Mouse (Mus musculus) midbrain, embryonic 11.5 days (tissue): Measurements from ENCODE around the gene Cd27. TPM values are rescaled to one million over a fixed set of nuclear protein-coding genes. Genes with fewer than 3 reads are reported as not detected.

ENCODE experiments used
- ATAC-seq: fragments of 200-750 bp; cut with Nextera tagmentation; 2 replicates; pipeline ENCODE4 v1.8.0; 2017; ENCODE audit warnings: moderate TSS enrichment, moderate library complexity; ENCODE audit not compliant: low FRiP score
- DNase-seq: peaks from one replicate; pipeline ENCODE4 v3.0.0; 2015; ENCODE audit warnings: low spot score; ENCODE audit errors: missing footprints
- H3K27ac ChIP-seq: fragments of 300-500 bp; sonication (generic); 2 replicates; pipeline ENCODE4 v1.5.1; 2014; ENCODE audit warnings: low read depth, low read length
- H3K27me3 ChIP-seq: fragments of 300-500 bp; sonication (generic); 2 replicates; pipeline ENCODE4 v1.6.1; 2014; ENCODE audit warnings: mild to moderate bottlenecking, low read length, moderate library complexity, mixed read lengths; ENCODE audit not compliant: control insufficient read depth, insufficient read depth
- H3K36me3 ChIP-seq: fragments of 300-500 bp; sonication (generic); 2 replicates; pipeline ENCODE4 v1.6.1; 2014; ENCODE audit warnings: mild to moderate bottlenecking, low read length, moderate library complexity, mixed read lengths; ENCODE audit not compliant: control insufficient read depth, insufficient read depth
- H3K4me1 ChIP-seq: fragments of 300-500 bp; sonication (generic); 2 replicates; pipeline ENCODE4 v1.6.1; 2014; ENCODE audit warnings: low read length; ENCODE audit not compliant: control insufficient read depth, insufficient read depth
- H3K4me2 ChIP-seq: fragments of 300-500 bp; sonication (generic); 2 replicates; pipeline ENCODE4 v1.6.1; 2014; ENCODE audit warnings: mild to moderate bottlenecking, moderate library complexity
- H3K4me3 ChIP-seq: fragments of 300-500 bp; sonication (generic); 2 replicates; pipeline ENCODE4 v1.5.1; 2014; ENCODE audit warnings: low read depth, low read length
- H3K9ac ChIP-seq: fragments of 300-500 bp; sonication (generic); 2 replicates; pipeline ENCODE4 v1.6.1; 2014; ENCODE audit warnings: low read length
- H3K9me3 ChIP-seq: fragments of 300-500 bp; sonication (generic); 2 replicates; pipeline ENCODE4 v1.6.1; 2016; ENCODE audit warnings: low read length; ENCODE audit not compliant: control insufficient read depth
- WGBS: fragments of 180-500 bp; shearing (Covaris S2); extraction: QIAGEN DNeasy Blood & Tissue Kit; methylation state at CpG from one replicate; pipeline ENCODE4 v1.1.7; 2014; 5-methylcytosine and 5-hydroxymethylcytosine counted together
- microRNA-seq: library from miRNA; unstranded; fragments of <30 nt; microRNA quantifications from one replicate; pipeline ENCODE4, GENCODE M21; 2017
- polyA plus RNA-seq: library from polyadenylated mRNA; unstranded; fragments of >200 nt; fragmentation: Nextera tagmentation; extraction: Ambion mirVana; gene quantifications from 2 replicates; pipeline ENCODE4 v1.2.1, GENCODE M21; 2014

Gene Cd27
- polyA plus RNA-seq, 1 experiment from 2014 or later, result 0.93 TPM

GRCm38 (mm10) chr6:125186203-125186602 is 50.6 kb downstream of the Cd27 start:
- no peak for ATAC-seq
- no peaks in the 10 kb centered on the region for H3K27me3 ChIP-seq
- WGBS, result 92% methylated on average over 10 of the region's 10 CpGs
- no peak overlapping the region for H3K4me2 ChIP-seq
- no peak overlapping the region for H3K9ac ChIP-seq
- H3K9me3 ChIP-seq, result no peaks in the 10 kb centered on the region
- H3K4me3 ChIP-seq, result no peak overlapping the region
- H3K27ac ChIP-seq, result no peak overlapping the region
- no peaks in the 10 kb centered on the region for H3K4me1 ChIP-seq
- DNase-seq, result peak; percentile 75
- peaks cover 37% of the 10 kb centered on the region for H3K36me3 ChIP-seq

Small RNA genes lying within 50 kb of the gene (microRNA-seq; reads per million reads assigned to microRNA genes)
- 2.1 reads per million, percentile 4 among the genes with 10 or more reads in this experiment for gene Mir3098
- not detected for gene Mir8113

Other genes starting within 250 kb of the Cd27 start
- 1.2 and 1.6 TPM in 2 replicates for gene Pianp, start 240.3 kb downstream of the Cd27 start, polyA plus RNA-seq
- 9.3 and 9.9 TPM in 2 replicates for gene Zfp384, start 227.9 kb downstream of the Cd27 start, polyA plus RNA-seq
- gene Ing4, start 197.2 kb downstream of the Cd27 start, polyA plus RNA-seq, result 139 and 146 TPM in 2 replicates
- 9.2 and 10.8 TPM in 2 replicates for gene Acrbp, start 187.3 kb downstream of the Cd27 start, polyA plus RNA-seq
- gene Lpar5, start 169.1 kb downstream of the Cd27 start, polyA plus RNA-seq, result 0.11 TPM in 1 of 2 replicates, not detected in the other
- gene Chd4, start 141.0 kb downstream of the Cd27 start, polyA plus RNA-seq, result 96.9 and 99.3 TPM in 2 replicates
- gene Nop2, start 105.1 kb downstream of the Cd27 start, polyA plus RNA-seq, result 55.1 and 58.4 TPM in 2 replicates
- 8.4 and 8.6 TPM in 2 replicates for gene Iffo1, start 91.8 kb downstream of the Cd27 start, polyA plus RNA-seq
- 2,357 and 2,675 TPM in 2 replicates for gene Gapdh, start 70.5 kb downstream of the Cd27 start, polyA plus RNA-seq
- 127 and 140 TPM in 2 replicates for gene Ncapd2, start 45.3 kb downstream of the Cd27 start, polyA plus RNA-seq
- gene Mrpl51, start 45.2 kb downstream of the Cd27 start, polyA plus RNA-seq, result 200 and 208 TPM in 2 replicates
- 1.3 and 1.4 TPM in 2 replicates for gene Vamp1, start 21.5 kb downstream of the Cd27 start, polyA plus RNA-seq
- gene Tapbpl, start 5.2 kb downstream of the Cd27 start, polyA plus RNA-seq, result 1.2 and 1.6 TPM in 2 replicates
- 0.08 TPM in 1 of 2 replicates, not detected in the other for gene Tuba3a, start 49.0 kb upstream of the Cd27 start, polyA plus RNA-seq
- 18.0 and 19.7 TPM in 2 replicates for gene Ltbr, start 76.9 kb upstream of the Cd27 start, polyA plus RNA-seq
- gene Scnn1a, start 83.6 kb upstream of the Cd27 start, polyA plus RNA-seq, result 0.33 and 0.77 TPM in 2 replicates
- 19.0 and 19.2 TPM in 2 replicates for gene Tnfrsf1a, start 112.4 kb upstream of the Cd27 start, polyA plus RNA-seq
- not detected in 2 replicates for gene Plekhg6, start 143.8 kb upstream of the Cd27 start, polyA plus RNA-seq